Mouse (Mus musculus): ENCODE measurements around the gene Enox2. TPM values are rescaled to one million over a fixed set of nuclear protein-coding genes. Genes with fewer than 3 reads are reported as not detected.
"Not testable (repeated sequence)": the region's sequence is repeated elsewhere in the genome, so short reads cannot be mapped to it uniquely, and the experiment has no call there.

Enox2 gene
- polyA plus RNA-seq, 1 experiment from 2014 or later = 8.4 TPM

- no peak for ATAC-seq
- TF ChIP-seq CTCF (IDR thresholded peaks at IDR 0.05; ENCODE audit: low read depth) = no peak
- H3K27ac ChIP-seq (ENCODE audit: low read depth, low read length) = no peak overlapping the region
- WGBS = 73% methylated on average over 3 of the region's 3 CpGs
- no peaks in the 10 kb centered on the region for H3K9me3 ChIP-seq (ENCODE audit: control insufficient read depth)
- no peak overlapping the region for H3K4me3 ChIP-seq (ENCODE audit: low read depth, low read length)
- no peaks in the 10 kb centered on the region for H3K27me3 ChIP-seq (replicated peaks; ENCODE audit: control insufficient read depth, insufficient read depth, low read length)
- H3K9ac ChIP-seq (ENCODE audit: low read depth, low read length) = no peak overlapping the region
- H3K4me2 ChIP-seq (replicated peaks; ENCODE audit: low read depth) = no peak overlapping the region
- H3K4me1 ChIP-seq (replicated peaks; ENCODE audit: control insufficient read depth, insufficient read depth, low read length) = no peaks in the 10 kb centered on the region
- H3K36me3 ChIP-seq (ENCODE audit: control insufficient read depth, insufficient read depth) = no peaks in the 10 kb centered on the region
These were observed 163.2 kb downstream of the Enox2 start for GRCm38 (mm10) chrX:49124774-49125429.

DNA sequence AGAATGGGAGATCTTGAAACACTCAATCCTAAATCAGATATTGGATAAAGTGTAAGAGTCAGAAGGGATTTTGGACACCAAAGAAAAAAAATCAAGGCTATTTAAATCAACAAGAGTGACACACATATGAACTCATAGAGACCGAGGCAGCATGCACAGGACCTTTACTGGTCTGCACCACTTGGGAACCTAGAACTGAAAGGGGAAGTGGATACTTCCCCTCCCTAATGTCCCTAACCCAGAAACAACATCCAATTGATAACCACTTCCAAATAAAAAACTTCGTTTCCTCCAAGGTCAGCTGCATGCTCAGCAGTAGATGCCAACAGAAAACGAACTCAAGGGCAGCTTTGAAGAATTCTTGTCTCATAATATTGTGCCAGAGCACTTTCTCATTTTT, 171.6 kb downstream of the Enox2 start:
- no peak overlapping the region for H3K4me2 ChIP-seq (replicated peaks; ENCODE audit: low read depth)
- no peak overlapping the region for H3K4me3 ChIP-seq (ENCODE audit: low read depth, low read length)
- no peaks in the 10 kb centered on the region for H3K4me1 ChIP-seq (replicated peaks; ENCODE audit: control insufficient read depth, insufficient read depth, low read length)
- WGBS = 78% methylated on average over 3 of the region's 3 CpGs
- no peak for ATAC-seq
- no peaks in the 10 kb centered on the region for H3K27me3 ChIP-seq (replicated peaks; ENCODE audit: control insufficient read depth, insufficient read depth, low read length)
- no peak overlapping the region for H3K27ac ChIP-seq (ENCODE audit: low read depth, low read length)
- no peaks in the 10 kb centered on the region for H3K36me3 ChIP-seq (ENCODE audit: control insufficient read depth, insufficient read depth)
- TF ChIP-seq CTCF (IDR thresholded peaks at IDR 0.05; ENCODE audit: low read depth) = no peak
- H3K9ac ChIP-seq (ENCODE audit: low read depth, low read length) = no peak overlapping the region
- no peaks in the 10 kb centered on the region for H3K9me3 ChIP-seq (ENCODE audit: control insufficient read depth)

DNA sequence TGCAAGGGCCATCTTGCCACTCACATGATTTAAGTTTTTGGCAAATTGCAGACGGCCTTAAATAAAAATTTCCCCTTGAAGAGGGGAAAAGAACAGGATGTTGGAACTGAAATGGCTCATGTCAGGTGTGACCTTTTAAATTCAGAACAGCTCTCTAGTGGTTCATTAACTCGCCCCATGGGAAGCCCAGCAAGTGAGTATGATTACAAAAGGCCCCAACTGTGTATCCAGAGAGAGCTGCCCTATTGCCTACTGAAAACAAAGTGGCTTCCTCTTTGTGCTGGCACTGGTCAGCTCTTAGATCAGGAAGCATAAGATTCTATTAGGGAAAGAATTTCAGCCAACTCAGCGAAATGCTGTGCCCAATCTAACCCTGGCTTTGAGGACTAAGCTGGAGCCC, 175.6 kb downstream of the Enox2 start:
- TF ChIP-seq CTCF (IDR thresholded peaks at IDR 0.05; ENCODE audit: low read depth) = no peak
- Histone ChIP-seq H3K4me2 (replicated peaks; ENCODE audit: low read depth) (no peak overlapping the region), H3K4me3 (ENCODE audit: low read depth, low read length) (no peak overlapping the region), H3K27me3 (replicated peaks; ENCODE audit: control insufficient read depth, insufficient read depth, low read length) (no peaks in the 10 kb centered on the region), H3K9ac (ENCODE audit: low read depth, low read length) (no peak overlapping the region), H3K9me3 (ENCODE audit: control insufficient read depth) (no peaks in the 10 kb centered on the region), H3K27ac (ENCODE audit: low read depth, low read length) (no peak overlapping the region), H3K36me3 (ENCODE audit: control insufficient read depth, insufficient read depth) (no peaks in the 10 kb centered on the region), H3K4me1 (replicated peaks; ENCODE audit: control insufficient read depth, insufficient read depth, low read length) (no peaks in the 10 kb centered on the region)
- no peak for ATAC-seq
- WGBS = 62% methylated on average over 3 of the region's 3 CpGs

GRCm38 (mm10) chrX:49100542-49100941, 187.5 kb downstream of the Enox2 start:
- H3K36me3 ChIP-seq (ENCODE audit: control insufficient read depth, insufficient read depth); H3K9ac ChIP-seq (ENCODE audit: low read depth, low read length): not testable (repeated sequence)
- 60% methylated on average over 1 of the region's 1 CpGs for WGBS

GRCm38 (mm10) chrX:49096249-49096648, 191.8 kb downstream of the Enox2 start:
- H3K36me3 ChIP-seq (ENCODE audit: control insufficient read depth, insufficient read depth) = no peaks in the 10 kb centered on the region
- H3K27me3 ChIP-seq (replicated peaks; ENCODE audit: control insufficient read depth, insufficient read depth, low read length) = no peaks in the 10 kb centered on the region
- H3K27ac ChIP-seq (ENCODE audit: low read depth, low read length) = no peak overlapping the region
- WGBS = 83% methylated on average over 2 of the region's 2 CpGs
- no peak overlapping the region for H3K4me2 ChIP-seq (replicated peaks; ENCODE audit: low read depth)
- H3K9me3 ChIP-seq (ENCODE audit: control insufficient read depth) = no peaks in the 10 kb centered on the region
- no peak for ATAC-seq
- TF ChIP-seq CTCF (IDR thresholded peaks at IDR 0.05; ENCODE audit: low read depth) = no peak
- no peak overlapping the region for H3K4me3 ChIP-seq (ENCODE audit: low read depth, low read length)
- H3K4me1 ChIP-seq (replicated peaks; ENCODE audit: control insufficient read depth, insufficient read depth, low read length) = no peaks in the 10 kb centered on the region
- no peak overlapping the region for H3K9ac ChIP-seq (ENCODE audit: low read depth, low read length)

More at GRCm38 (mm10) chrX:49100542-49100941, 187.5 kb downstream of the Enox2 start:
- H3K4me3 ChIP-seq (ENCODE audit: low read depth, low read length); H3K27me3 ChIP-seq (replicated peaks; ENCODE audit: control insufficient read depth, insufficient read depth, low read length); ATAC-seq; H3K27ac ChIP-seq (ENCODE audit: low read depth, low read length); H3K4me1 ChIP-seq (replicated peaks; ENCODE audit: control insufficient read depth, insufficient read depth, low read length); H3K4me2 ChIP-seq (replicated peaks; ENCODE audit: low read depth); H3K9me3 ChIP-seq (ENCODE audit: control insufficient read depth): not testable (repeated sequence)

DNA sequence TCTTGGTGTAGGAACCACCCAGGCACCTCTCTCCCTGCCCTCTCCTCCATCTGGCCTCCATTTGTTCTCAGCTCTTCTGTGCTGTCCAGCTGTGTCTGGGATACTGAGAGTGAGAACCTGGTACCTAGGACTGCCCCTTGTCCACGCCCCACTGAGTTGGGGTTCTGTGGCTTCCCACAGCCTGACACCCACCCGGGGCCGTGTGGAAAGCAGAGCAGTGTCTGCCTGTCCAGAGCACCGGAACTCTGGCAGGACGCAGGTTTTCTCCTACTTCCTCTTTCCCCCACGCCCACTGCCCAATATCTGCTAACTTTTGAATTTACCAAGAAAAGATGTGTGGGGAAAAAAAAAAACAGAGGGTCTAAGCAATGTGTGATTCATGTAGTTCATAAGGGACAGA, 213.0 kb downstream of the Enox2 start:
- H3K4me3 ChIP-seq (ENCODE audit: low read depth, low read length) = no peak overlapping the region
- no peak for TF ChIP-seq CTCF (IDR thresholded peaks at IDR 0.05; ENCODE audit: low read depth)
- no peaks in the 10 kb centered on the region for H3K27me3 ChIP-seq (replicated peaks; ENCODE audit: control insufficient read depth, insufficient read depth, low read length)
- WGBS = 79% methylated on average over 6 of the region's 6 CpGs
- H3K36me3 ChIP-seq (ENCODE audit: control insufficient read depth, insufficient read depth) = no peaks in the 10 kb centered on the region
- H3K9ac ChIP-seq (ENCODE audit: low read depth, low read length) = no peak overlapping the region
- no peak overlapping the region for H3K27ac ChIP-seq (ENCODE audit: low read depth, low read length)
- no peak overlapping the region for H3K4me2 ChIP-seq (replicated peaks; ENCODE audit: low read depth)
- no peaks in the 10 kb centered on the region for H3K4me1 ChIP-seq (replicated peaks; ENCODE audit: control insufficient read depth, insufficient read depth, low read length)
- no peak for ATAC-seq
- no peaks in the 10 kb centered on the region for H3K9me3 ChIP-seq (ENCODE audit: control insufficient read depth)

DNA sequence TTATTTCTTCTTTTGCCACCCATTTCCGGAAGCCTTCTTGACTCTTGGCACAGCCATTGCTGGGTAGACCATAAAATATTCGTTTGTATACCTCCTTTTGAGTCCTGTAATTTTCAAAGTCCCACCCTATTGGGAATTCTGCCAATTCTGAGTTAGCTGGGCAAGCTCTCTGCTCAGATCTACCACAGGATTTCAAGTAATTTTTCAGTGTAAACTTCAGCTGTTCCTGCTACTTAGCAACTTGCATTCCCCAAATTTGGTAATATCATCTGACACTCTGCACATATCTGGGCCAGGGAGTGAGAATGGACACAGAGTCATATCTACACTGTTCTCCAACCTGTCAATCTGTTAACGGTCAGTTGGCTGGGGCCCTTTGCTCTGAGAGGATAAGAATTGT, 214.5 kb downstream of the Enox2 start:
- Histone ChIP-seq H3K4me3 (ENCODE audit: low read depth, low read length) (no peak overlapping the region), H3K9me3 (ENCODE audit: control insufficient read depth) (no peaks in the 10 kb centered on the region), H3K27me3 (replicated peaks; ENCODE audit: control insufficient read depth, insufficient read depth, low read length) (no peaks in the 10 kb centered on the region), H3K4me1 (replicated peaks; ENCODE audit: control insufficient read depth, insufficient read depth, low read length) (no peaks in the 10 kb centered on the region), H3K4me2 (replicated peaks; ENCODE audit: low read depth) (no peak overlapping the region), H3K27ac (ENCODE audit: low read depth, low read length) (no peak overlapping the region), H3K9ac (ENCODE audit: low read depth, low read length) (no peak overlapping the region), H3K36me3 (ENCODE audit: control insufficient read depth, insufficient read depth) (no peaks in the 10 kb centered on the region)
- ATAC-seq = no peak
- TF ChIP-seq CTCF (IDR thresholded peaks at IDR 0.05; ENCODE audit: low read depth) = no peak
- WGBS = 48% methylated on average over 3 of the region's 3 CpGs

Measured in intestine, postnatal 0 days (tissue).